Mouse (Mus musculus) cortical plate, adult 2 months (tissue): ENCODE data around the gene Ifne.

Experiments
- CTCF ChIP-seq: fragments of 200-500 bp; IDR thresholded peaks from 2 replicates; pipeline ENCODE4 v1.5.1; 2011; ENCODE audit warnings: mild to moderate bottlenecking, control low read depth, low read length; ENCODE audit not compliant: insufficient read depth; ENCODE audit errors: extremely low read depth
- POLR2A ChIP-seq: fragments of 200-500 bp; IDR thresholded peaks from 2 replicates; pipeline ENCODE4 v1.6.1; 2011; ENCODE audit warnings: mild to moderate bottlenecking, low read length, control low read depth; ENCODE audit not compliant: insufficient read depth; ENCODE audit errors: extremely low read depth

DNA sequence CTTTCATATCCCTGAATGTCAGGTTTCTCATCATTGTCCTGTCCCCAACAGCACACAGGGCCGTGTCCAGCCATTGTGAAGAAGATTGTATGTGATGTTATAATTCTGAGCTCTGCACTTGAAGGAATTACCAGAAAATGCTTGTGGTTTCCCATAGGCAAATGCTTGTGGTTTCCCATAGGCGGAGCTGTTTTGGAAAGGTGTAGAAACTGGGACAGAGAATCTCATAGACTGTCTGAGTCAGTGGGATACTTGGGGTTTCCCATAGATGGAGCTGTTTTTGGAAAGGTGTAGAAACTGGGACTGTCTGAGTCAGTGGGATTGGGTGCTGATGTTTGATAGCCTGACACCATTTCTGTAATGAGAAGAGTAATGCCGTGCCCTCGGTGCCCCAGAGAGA is 3.5 kb downstream of the Ifne start:
- TF ChIP-seq CTCF (no peak), POLR2A (no peak)
